Mouse (Mus musculus) right cerebral cortex, adult 18-20 months (tissue): ENCODE data around the gene Zfp442.
A peak's percentile ranks its signal among the peaks of the same experiment; 100 is the strongest.
"Not testable (repeated sequence)": the region's sequence is repeated elsewhere in the genome, so short reads cannot be mapped to it uniquely, and the experiment has no call there.

Experiments used
- DNase-seq: peaks from one replicate; pipeline ENCODE4 v3.0.0; 2022; ENCODE audit warnings: mixed read lengths

Zfp442 gene

DNA sequence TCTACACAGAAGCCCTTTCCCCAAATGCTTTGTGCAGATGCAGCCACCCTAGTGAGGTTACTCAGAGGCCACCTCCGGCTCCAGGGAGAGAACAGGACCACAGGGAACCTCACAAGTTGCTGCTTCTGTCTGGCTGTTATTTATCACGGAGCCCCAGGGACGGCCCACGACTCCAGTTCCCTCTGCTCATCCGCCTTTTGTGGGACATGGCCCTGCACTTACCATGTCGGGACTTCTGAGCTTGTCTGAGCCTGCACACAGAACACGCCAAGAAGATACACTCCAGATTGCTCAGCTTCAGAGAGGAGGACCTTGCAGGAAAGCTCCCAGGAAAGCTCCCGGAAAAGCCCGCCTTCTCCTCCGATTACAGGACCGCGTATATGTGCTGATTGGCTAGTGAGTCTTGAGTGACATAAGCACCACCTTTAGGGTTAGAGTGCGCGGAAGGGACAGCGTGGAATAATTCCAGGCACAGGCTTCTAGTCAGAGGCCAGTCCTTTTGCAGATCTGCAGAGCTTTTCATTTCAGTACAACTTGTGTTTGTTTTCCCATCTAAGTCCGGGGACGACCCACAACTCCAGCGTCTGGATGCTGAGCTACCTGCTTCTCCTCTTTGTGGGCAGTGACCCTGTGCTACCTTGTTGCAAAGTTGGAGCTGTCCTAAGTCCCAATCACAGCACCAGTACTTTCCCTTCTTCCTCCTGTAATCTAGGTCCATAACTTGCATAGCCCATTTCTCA, at the start of gene Zfp442:
Gene Zfp442 (minus strand): TSS at position 307 of the 740 bp plus-strand sequence.
- DNase-seq = peak; percentile 78

DNA sequence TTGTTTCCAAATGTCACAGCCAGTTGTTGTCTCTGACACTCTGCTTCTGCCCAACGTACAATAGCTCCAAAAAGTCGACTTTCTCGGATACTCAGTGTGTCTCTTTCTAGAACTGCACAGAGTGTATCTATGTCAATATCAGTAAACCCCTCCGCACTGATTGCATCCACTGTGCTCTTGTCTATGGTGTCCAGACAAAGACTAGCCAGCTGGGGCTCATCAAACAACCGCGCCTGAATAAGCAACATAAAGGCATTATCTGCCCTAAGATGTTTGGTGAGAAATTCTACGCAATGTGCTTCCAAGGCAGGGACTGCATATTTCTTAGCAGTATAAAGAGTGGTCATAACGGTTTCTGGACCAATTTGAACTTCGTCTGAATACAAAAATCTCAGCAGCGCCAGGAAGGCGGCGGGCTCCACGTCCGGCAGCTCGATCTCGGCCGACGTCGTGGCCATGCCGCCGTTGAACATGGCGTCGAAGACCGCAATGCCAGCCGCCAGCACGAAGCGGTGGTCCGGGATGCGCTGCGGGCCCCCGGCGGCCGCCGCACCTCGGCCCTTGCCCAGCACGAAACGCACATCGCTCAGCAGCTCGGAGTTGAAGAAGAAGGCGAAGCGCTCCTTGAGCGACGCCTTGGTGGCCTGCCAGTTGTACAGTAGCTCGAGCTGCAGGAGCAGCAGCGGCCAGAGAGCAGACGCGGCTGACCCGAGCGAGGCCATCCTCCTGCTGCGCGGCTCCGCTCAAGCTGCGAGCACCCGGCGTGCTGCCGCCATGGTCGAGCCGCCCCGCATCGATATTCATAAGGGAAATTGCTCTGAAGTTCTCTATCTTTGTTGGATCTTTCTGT, 49.1 kb upstream of the Zfp442 start:
- DNase-seq = not testable (repeated sequence)

DNA sequence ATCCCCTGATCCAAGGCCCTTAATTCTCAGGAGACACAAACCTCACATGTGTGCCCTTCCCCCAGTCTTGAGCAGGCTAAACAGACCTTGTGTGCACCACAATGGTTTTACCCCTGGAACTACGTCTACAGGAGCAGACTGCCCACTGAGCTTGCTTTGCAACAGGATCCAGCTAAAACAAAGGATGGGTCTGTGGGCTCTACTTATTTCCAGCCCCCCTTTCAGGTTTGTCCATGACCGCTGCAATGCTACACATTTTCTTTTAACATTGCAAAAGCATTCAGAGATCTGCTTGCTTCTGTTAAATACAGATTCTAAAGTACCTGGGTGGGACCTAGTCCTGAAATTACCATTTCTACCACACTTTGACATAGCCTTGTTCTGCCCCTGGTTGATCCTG, 41.7 kb upstream of the Zfp442 start:
- DNase-seq = no peak

DNA sequence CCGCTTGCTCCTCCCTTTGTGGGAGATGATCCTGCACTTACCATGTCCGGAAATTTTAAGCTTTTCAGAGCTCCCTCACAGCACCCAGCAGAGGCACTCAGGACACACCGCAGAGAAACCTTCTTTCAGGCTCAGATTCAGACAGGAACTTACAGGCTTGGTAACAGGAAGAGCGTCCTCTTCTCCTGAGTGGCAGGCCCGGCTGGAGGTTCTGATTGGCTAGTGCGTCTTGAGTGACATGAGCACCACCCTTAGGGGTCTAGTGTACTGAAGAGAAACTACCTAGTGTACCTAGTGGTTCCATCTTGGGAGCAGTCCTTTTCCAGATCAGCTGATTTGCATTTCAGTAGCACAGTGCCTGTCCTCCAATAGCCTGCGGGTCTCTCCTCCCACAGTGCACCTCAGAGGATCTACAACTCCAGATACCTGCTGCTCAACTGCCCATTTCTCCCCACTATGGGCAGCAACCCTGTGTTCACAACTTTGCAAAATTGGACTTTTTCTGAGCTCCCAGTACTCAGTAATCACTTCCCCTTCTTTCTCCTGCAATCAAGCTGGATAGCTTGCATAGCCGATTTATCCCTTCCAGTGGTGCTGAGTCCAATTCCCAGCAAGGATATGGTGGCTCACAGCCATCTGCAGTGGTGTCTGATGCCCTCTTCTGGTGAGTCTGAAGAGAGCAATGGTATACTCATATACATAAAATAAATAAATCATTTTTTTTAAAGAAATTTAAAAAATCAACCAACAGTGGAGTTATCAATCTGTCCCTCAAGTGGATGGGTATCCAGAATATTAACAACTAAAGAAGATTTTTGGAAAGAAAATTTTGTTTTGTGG, 33.9 kb upstream of the Zfp442 start, which contains the start of gene Zfp345:
Gene Zfp345 (minus strand): TSS at position 153 of the 840 bp plus-strand sequence.
- DNase-seq = not testable (repeated sequence)

DNA sequence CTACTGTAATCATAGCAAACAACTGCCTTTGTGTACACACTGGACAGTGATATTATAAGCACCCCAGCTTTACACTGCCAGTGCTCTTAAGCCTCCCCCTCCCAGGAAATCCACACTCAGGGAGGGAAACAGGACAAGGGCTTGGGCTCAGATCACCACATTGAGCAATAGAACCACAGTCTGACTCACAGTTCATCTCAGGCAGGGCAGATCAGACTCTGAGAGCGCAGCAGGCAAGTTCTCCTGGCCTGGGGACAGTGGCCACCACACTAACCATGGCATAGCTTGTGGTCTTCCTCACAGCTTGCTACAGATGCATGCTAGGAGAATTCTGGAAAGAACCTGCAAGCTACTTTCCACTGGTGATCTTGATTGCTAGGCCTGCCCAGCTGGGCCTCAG, 12.2 kb downstream of the Zfp442 start:
- DNase-seq = not testable (repeated sequence)

DNA sequence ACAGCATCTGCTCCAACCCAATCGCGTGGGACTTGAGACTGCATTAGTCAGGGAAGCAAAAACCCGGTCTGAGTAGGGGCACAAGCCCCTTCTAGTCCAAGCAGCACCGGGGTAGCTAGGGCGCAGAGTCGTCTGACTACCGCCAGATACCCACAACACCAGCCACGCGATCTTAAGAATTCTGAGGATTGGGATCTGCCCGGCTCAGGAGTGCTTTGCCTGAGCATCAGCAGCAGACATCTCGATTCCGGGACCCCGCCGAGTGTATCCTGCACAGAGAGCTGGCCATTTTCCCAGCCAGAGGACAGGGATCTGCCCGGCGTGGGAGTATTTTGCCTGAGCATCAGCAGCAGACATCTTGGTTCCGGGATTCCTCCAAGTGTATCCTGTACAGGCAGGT, 39.1 kb downstream of the Zfp442 start:
- not testable (repeated sequence) for DNase-seq

DNA sequence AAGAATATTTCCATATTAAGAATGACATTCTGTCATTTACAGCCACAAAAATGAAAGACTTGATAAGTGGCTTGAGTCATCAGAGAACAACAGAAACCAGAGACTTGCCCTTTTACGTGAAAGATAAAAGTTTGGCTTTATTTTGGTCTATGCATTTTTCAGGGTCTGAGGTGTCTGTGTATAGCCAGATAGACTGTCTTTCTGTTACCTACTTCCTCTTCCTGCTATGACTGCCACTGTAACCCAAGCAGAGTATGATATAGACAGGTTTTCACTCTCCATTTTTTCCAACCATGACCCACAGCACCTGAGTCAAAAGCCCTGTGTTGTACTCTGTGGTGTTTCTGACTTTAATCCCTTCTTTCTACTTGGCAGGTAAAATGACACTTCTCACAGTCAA, 61.1 kb downstream of the Zfp442 start:
- no peak for DNase-seq

DNA sequence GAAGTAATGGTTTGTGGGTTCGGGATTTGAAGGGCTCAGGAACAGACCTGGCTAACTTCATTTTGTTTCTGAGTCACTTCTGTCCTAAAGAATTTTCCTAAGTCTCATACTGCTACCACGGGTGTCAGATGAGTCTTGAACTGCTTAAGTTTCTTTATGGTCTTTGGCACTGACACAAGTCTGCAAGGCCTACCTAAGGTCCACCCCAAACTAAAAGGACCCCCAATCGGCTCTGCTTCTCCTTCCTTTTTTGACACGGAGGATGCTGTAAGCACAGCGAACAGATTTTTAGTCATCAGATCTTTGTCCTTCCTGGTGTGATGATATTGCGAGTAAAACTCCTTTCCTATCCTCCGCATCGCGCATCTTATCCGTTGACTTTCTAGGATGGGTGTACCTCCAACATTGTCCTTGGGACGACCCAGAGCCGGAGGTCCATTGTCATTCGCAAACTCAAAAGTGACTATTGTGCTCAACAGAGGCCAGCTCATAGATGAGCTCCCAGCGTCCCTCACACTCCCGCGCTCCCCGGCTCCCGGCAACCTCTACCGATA, 65.7 kb downstream of the Zfp442 start:
- DNase-seq = not testable (repeated sequence)

DNA sequence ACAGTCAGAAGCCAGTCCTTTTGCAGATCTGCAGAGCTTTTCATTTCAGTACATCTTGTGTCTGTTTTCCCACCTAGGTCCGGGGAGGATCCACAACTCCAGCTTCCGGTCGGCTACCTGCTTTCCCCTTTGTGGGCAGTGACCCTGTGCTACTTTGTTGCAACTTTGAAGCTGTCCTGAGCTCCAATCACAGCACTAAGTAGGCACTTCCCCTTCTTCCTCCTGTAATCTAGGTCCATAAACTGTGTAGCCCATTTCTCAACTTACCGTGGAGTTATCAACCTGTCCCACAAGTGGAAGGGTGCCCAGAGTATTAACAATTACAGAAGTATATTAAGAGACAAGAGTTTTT, 88.4 kb downstream of the Zfp442 start:
- DNase-seq = no peak

DNA sequence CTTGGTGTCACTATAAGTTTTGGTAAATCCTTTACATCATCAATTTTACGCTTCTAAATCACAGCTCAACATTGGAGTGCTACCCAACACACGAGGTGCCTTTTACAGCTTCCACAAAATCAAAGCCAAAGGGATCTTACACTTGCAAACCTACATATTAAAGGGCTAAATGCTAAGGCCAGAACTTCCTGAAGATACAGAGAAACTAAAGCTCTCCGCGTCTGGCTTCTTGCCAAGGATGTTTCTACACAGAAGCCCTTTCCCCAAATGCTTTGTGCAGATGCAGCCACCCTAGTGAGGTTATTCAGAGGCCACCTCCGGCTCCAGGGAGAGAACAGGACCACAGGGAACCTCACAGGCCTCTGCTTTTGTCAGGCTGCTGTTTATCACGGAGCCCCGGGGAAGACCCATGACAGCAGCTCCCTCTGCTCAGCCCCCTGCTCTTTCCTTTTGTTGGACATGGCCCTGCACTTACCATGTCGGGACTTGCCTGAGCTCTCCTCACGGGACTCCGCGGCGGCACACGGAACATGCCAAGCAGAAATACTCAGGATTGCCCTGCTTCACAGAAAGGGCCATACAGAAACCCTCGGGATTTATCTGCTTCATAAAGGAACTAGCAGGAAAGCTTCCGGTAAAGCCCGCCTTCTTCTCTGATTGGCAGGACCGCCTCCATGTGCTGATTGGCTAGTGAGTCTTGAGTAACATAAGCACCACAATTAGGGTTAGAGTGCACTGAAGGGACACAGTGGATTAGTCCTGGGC, 89.0 kb downstream of the Zfp442 start, which contains the start of gene 3300002I08Rik:
Gene 3300002I08Rik (minus strand): TSS at position 653 of the 765 bp plus-strand sequence.
- DNase-seq = peak; percentile 91
